Mouse (Mus musculus) lung, postnatal 0 days (tissue): Measurements from ENCODE around the gene Dpagt1. TPM values are rescaled to one million over a fixed set of nuclear protein-coding genes. Genes with fewer than 3 reads are reported as not detected.
A peak's percentile ranks its signal among the peaks of the same experiment; 100 is the strongest.

Experiments
- ATAC-seq: fragments of 200-750 bp; cut with Nextera tagmentation; 2 replicates; pipeline ENCODE4 v1.8.0; 2017; ENCODE audit warnings: moderate library complexity
- DNase-seq: peaks from one replicate; pipeline ENCODE4 v3.0.0-alpha.2; 2016; ENCODE audit warnings: low spot score
- H3K27ac ChIP-seq: fragments of 300-500 bp; sonication (generic); 2 replicates; pipeline ENCODE4 v1.5.1; 2014; ENCODE audit warnings: antibody characterized with exemption, mild to moderate bottlenecking, low read length, mixed read lengths
- H3K27me3 ChIP-seq: fragments of 300-500 bp; sonication (generic); replicated peaks from 2 replicates; pipeline ENCODE4 v1.6.1; 2014; ENCODE audit warnings: low read length, mixed read lengths; ENCODE audit not compliant: insufficient read depth
- H3K36me3 ChIP-seq: fragments of 300-500 bp; sonication (generic); 2 replicates; pipeline ENCODE4 v1.6.1; 2014; ENCODE audit warnings: low read length, mixed read lengths; ENCODE audit not compliant: insufficient read depth
- H3K4me1 ChIP-seq: fragments of 300-500 bp; sonication (generic); 2 replicates; pipeline ENCODE4 v1.6.1; 2014; ENCODE audit warnings: antibody characterized with exemption, low read depth, low read length, mixed read lengths; ENCODE audit not compliant: insufficient read depth
- H3K4me2 ChIP-seq: fragments of 300-500 bp; sonication (generic); replicated peaks from 2 replicates; pipeline ENCODE4 v1.6.1; 2014; ENCODE audit warnings: low read depth, mild to moderate bottlenecking, low read length, moderate library complexity, mixed read lengths
- H3K4me3 ChIP-seq: fragments of 300-500 bp; sonication (generic); 2 replicates; pipeline ENCODE4 v1.5.1; 2014; ENCODE audit warnings: low read depth, low read length
- H3K9ac ChIP-seq: fragments of 300-500 bp; sonication (generic); replicated peaks from 2 replicates; pipeline ENCODE4 v1.6.1; 2014; ENCODE audit warnings: low read depth, mild to moderate bottlenecking
- H3K9me3 ChIP-seq: fragments of 300-500 bp; sonication (generic); 2 replicates; pipeline ENCODE4 v1.6.1; 2016; ENCODE audit warnings: low read length, mixed read lengths
- CTCF ChIP-seq: IDR thresholded peaks from 2 replicates; pipeline ENCODE4 v1.5.1; 2016; ENCODE audit warnings: antibody characterized with exemption, mild to moderate bottlenecking
- EP300 ChIP-seq: IDR thresholded peaks from 2 replicates; pipeline ENCODE4 v1.6.1; 2016; ENCODE audit warnings: antibody characterized with exemption, mild to moderate bottlenecking, control low read depth
- WGBS: fragments of 180-500 bp; shearing (Covaris S2); extraction: QIAGEN DNeasy Blood & Tissue Kit; methylation state at CpG from one replicate; pipeline ENCODE4 v1.1.7; 2014; 5-methylcytosine and 5-hydroxymethylcytosine counted together
- polyA plus RNA-seq: library from polyadenylated mRNA; unstranded; fragments of >200 nt; fragmentation: Nextera tagmentation; extraction: Ambion mirVana; gene quantifications from 2 replicates; pipeline ENCODE4 v1.2.1, GENCODE M21; 2015

The Dpagt1 gene
- polyA plus RNA-seq = 38.3 and 42.1 TPM in 2 replicates

GRCm38 (mm10) chr9:44325768-44326370 is at the start of gene Dpagt1:
Gene Dpagt1 (plus strand): TSS chr9:44326019.
- Histone ChIP-seq H3K9me3 (no peaks in the 10 kb centered on the region), H3K27ac (peak within 1 kb of the TSS; percentile 91), H3K27me3 (no peaks in the 10 kb centered on the region), H3K4me1 (peaks cover 2% of the 10 kb centered on the region; the same call in 1 of the 2 replicates), H3K4me2 (peak within 1 kb of the TSS; percentile 83), H3K9ac (peak within 1 kb of the TSS; percentile 73), H3K4me3 (peak within 1 kb of the TSS; percentile 69), H3K36me3 (no peaks in the 10 kb centered on the region)
- 2% methylated on average over 12 of the region's 12 CpGs for WGBS
- DNase-seq (no peak), ATAC-seq (peak; percentile 7)
- no peak for TF ChIP-seq CTCF
- TF ChIP-seq EP300 = no peak

GRCm38 (mm10) chr9:44283183-44283582 is 42.6 kb upstream of the Dpagt1 start:
- no peak for DNase-seq
- no peak overlapping the region for H3K4me3 ChIP-seq
- H3K9me3 ChIP-seq = no peaks in the 10 kb centered on the region
- peaks cover 12% of the 10 kb centered on the region for H3K27me3 ChIP-seq
- H3K9ac ChIP-seq = no peak overlapping the region
- WGBS = 52% methylated on average over 5 of the region's 5 CpGs
- TF ChIP-seq EP300 (no peak), CTCF (no peak)
- no peak overlapping the region for H3K4me2 ChIP-seq
- peaks cover 11% of the 10 kb centered on the region; the same call in 1 of the 2 replicates for H3K4me1 ChIP-seq
- no peak overlapping the region for H3K27ac ChIP-seq
- no peaks in the 10 kb centered on the region for H3K36me3 ChIP-seq
- no peak for ATAC-seq

DNA sequence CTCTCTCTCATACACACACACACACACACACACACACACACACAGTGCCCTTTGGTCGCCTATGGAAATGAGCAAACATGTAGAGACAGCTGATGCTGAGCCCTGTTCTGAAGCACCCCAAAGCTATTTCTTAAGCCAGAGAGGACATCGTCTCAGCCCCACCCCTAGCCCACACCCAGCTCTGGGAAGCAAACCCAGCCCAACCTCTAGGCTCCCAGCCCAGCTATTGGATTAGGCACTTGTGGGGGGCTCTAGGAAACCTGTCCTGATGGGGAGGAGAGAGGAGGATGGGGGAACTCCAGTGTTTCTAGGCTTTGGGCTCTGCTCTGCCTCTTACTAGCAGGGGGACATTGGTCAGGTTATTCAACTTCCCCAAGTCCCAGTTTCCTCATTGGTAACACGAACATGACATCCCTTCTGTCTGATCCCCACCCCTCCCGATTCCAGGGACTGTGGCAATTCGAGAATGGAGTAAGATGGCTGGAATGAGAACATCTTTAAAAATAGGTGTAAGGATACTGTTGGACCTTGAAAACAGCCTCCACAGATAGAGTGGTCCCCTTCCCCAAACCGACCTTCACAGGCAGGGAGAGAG is 39.5 kb upstream of the Dpagt1 start:
- DNase-seq (no peak), ATAC-seq (no peak)
- H3K4me3 ChIP-seq = no peak overlapping the region
- TF ChIP-seq EP300 (no peak), CTCF (no peak)
- H3K27ac ChIP-seq = no peak overlapping the region
- peaks cover 14% of the 10 kb centered on the region; the same call in 1 of the 2 replicates for H3K4me1 ChIP-seq
- H3K9ac ChIP-seq = no peak overlapping the region
- H3K9me3 ChIP-seq = no peaks in the 10 kb centered on the region
- no peaks in the 10 kb centered on the region for H3K36me3 ChIP-seq
- H3K4me2 ChIP-seq = no peak overlapping the region
- 10% methylated on average over 6 of the region's 6 CpGs for WGBS
- peaks cover 12% of the 10 kb centered on the region for H3K27me3 ChIP-seq

GRCm38 (mm10) chr9:44287003-44287400 is 38.8 kb upstream of the Dpagt1 start:
- H3K9ac ChIP-seq = peak overlapping the region; percentile 19; the same call in 1 of the 2 replicates
- H3K27ac ChIP-seq = no peak overlapping the region
- H3K4me1 ChIP-seq = peaks cover 14% of the 10 kb centered on the region; the same call in 1 of the 2 replicates
- DNase-seq (no peak), ATAC-seq (peak; percentile 21; the same call in 1 of the 2 replicates)
- peak overlapping the region; percentile 76 for H3K4me2 ChIP-seq
- no peaks in the 10 kb centered on the region for H3K9me3 ChIP-seq
- 12% methylated on average over 11 of the region's 11 CpGs for WGBS
- no peaks in the 10 kb centered on the region for H3K36me3 ChIP-seq
- TF ChIP-seq EP300 = no peak
- TF ChIP-seq CTCF = no peak
- peaks cover 12% of the 10 kb centered on the region for H3K27me3 ChIP-seq
- peak overlapping the region; percentile 40 for H3K4me3 ChIP-seq

- no peak overlapping the region for H3K27ac ChIP-seq
- H3K9me3 ChIP-seq = no peaks in the 10 kb centered on the region
- peaks cover 14% of the 10 kb centered on the region; the same call in 1 of the 2 replicates for H3K4me1 ChIP-seq
- TF ChIP-seq CTCF = no peak
- TF ChIP-seq EP300 = no peak
- WGBS = 2% methylated on average over 42 of the region's 47 CpGs
- H3K9ac ChIP-seq = peak overlapping the region; percentile 19; the same call in 1 of the 2 replicates
- DNase-seq (peak; percentile 17), ATAC-seq (peak; percentile 32; the same call in 1 of the 2 replicates)
- peaks cover 12% of the 10 kb centered on the region for H3K27me3 ChIP-seq
- H3K4me3 ChIP-seq = peak overlapping the region; percentile 40
- peak overlapping the region; percentile 76 for H3K4me2 ChIP-seq
- no peaks in the 10 kb centered on the region for H3K36me3 ChIP-seq
These were observed 38.3 kb upstream of the Dpagt1 start for GRCm38 (mm10) chr9:44287401-44288075.
